Mouse (Mus musculus): ENCODE measurements at regions not wholly inside any gene's neighbourhood (a gene's known extent, or its start where the extent isn't known, plus 50 kb on each side); places are given as distances from the start of the nearest gene placed in this dataset.
"Not testable (repeated sequence)": the region's sequence is repeated elsewhere in the genome, so short reads cannot be mapped to it uniquely, and the experiment has no call there.

DNA sequence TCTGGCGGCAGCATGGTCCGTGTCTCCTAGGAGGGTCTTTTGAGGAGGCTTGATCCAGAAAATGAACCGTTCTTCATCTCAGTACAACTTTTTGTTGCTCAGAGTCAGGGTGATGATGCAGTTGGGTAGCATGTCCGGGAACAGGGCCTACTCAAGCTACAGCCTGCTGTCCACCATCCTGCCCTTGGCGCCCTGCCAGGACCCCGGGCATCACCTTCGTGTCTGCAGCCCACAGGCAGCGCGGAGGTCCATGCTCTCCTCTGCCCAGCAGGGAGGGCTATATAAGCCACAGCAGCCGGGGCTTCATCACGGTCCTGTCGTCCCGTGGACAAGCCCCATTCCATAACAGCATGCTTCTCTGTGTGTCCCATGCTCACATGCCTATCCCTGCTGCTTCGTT is 107.1 kb upstream of the Klf3 start:
- DNase-seq (ENCODE audit: low spot score): no peak

DNA sequence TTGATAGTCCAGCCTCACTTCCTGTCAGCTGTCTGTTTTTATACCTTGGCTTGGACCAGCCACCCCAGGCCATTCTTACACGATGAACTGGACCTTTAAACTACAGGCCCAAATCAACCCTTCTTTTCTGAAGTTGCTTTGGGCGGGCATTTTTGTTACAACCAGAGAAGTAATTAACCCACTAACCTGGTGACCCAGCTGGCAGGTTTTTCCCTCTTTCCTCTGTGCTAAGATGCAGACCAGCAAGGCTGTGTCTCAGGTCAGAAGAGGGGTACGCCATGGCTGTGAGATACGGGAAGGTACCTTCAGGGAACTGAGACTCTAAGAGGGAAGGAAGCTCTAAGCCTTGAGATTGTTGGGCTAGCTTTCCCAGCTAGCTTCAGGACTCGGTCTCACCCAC is 105.7 kb upstream of the Klf3 start:
- no peak for DNase-seq (ENCODE audit: low spot score)

DNA sequence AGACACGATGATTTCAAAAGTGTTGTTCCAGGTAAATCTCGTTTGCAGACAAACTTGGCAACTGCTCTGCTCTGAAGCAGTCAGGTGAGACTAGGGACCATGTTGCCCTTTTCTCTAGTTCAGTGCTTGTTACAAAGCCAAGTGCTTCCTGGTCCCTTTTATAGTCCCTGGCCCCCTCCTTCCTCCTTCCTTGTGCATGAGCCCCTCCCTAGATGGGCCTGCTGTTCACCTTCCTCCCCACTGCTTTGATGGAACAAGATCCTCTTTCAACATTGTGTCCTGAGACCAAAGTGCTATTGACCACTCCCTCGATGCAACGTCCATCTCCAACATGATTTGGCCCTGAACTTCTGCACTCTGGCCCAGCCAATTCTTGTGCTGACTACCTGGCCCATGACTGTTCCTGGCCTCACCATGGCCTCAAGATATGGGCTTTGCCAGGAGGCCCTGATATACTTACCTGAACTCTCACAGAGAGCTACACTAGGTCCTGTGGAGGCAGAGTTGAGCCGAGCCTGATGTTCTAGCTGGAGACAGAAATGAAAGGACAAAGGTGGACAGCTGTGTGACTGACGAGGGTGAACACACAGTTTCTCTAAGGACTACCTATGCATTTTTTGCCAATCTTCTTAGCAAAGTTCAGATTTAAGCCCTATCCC is 104.6 kb upstream of the Klf3 start:
- DNase-seq (ENCODE audit: low spot score): no peak

DNA sequence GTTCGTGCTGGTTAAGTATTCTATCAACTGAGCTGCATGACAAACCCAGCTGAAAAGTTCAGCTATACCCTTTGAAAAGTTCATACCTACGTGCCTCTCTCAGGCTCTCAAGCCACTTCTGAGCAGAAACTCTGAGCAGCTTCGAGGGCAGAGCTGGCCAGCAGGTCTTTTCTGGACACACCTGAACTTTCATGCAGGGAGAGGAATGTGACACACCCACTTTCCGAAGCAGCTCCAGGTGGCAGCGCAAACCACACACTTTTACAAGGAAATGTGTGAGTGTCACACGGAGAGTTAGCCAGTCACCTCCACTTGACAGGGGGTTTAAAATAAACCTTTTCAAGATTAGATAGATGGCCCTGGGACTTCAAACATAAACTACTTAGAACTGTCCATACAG is 103.2 kb upstream of the Klf3 start:
- no peak for DNase-seq (ENCODE audit: low spot score)

DNA sequence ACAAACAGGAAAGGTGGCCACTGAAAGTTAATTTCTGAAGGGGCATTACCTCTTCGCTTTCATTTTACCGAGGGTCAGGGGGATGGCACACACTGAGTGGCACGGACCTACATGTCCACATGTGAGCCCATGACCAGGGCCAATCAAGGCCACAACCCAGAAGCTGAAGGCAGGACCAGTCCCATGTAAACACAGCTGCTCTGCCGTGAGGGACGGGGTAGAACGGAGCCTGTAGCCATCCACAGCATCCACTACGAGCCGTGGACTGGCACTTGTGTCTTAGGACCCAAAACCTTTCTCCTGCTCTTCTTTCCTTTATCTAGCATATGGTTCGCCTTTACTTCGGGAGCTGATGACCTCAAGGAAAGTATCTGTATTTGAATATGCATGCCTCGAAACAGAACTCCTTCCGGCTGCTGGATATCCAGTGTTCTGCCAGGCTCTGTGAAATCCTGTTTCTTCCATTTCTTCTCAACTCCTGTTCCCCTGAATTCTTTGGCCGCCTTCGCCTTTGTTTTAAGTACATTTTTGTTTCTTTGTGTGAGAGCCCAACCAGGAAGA is 101.9 kb upstream of the Klf3 start:
- peak; percentile 20 for DNase-seq (ENCODE audit: low spot score)

DNA sequence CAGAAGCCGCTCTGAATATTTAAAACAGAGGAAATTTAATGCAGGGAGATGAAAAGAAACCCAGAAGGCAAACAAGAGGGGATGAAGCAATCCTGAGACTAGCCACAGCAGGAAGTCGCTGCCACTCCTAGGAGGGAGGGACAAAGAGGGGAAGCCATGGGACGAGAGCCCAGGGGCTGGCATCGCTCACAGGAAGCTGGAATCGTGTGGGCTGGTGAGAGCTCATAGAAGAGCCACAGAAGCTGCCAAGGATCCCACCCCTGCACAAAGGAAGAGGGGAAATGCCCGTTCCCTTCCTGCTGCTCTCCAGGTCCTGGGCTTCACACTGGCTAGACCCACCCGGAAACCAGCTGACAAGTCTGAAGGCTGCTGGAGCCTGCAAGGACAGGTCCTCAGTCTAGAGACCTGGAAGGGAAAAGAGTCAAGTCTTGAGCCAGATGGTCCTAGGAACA is 101.4 kb upstream of the Klf3 start:
- peak; percentile 61 for DNase-seq (ENCODE audit: low spot score)

DNA sequence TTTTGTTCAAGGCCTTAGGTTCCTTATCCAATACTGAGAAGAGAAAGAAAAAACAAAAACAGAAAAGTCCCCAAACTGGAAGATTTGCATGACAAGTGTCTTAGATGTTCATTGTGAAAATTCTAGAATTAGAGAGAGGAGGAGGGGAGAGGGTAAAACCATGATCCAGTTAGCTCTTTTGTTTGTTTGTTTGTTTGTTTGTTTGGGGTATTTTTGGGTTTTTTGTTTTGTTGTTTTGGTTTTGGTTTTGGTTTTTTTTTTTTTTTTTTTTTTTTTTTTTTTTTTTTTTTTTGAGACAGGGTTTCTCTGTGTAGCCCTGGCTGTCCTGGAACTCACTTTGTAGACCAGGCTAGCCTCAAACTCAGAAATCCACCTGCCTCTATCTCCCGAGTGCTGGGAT is 100.8 kb upstream of the Klf3 start:
- not testable (repeated sequence) for DNase-seq (ENCODE audit: low spot score)

DNA sequence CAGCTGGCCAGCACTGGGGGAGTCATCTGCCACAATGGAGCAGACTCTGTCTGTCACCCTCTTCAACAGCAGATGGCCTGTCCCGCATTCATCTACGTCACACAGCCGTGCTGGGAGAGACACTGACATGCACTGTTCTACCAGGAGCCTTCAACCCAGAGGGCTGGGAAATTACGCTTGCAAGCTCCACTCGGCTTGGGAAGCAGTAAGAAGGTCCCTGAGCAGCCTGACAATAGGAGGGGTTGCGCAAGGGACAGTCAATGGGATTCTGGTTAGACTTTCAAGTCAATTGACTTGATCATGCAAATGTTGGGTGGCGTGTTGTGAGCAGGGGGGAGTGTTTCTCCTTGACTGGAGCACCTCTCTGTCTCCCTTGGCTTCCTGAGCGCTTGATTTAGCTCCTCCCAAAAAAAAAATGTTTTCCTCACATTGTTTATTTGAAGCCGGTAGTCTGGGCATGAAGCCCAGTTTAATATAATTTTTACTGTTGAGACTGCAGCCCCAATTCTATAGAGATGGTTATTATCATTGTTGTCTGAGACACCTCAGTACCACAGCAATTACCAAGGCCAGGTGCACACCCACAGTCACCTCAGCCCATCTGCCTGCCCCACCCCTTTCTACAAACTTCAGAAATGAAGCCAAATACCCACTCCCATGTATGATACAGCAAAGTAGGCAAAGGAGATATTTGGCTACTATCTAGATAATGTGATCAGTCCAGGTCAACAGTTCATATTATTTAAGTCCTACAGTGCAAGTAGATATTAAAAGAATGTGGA is 99.9 kb upstream of the Klf3 start:
- DNase-seq (ENCODE audit: low spot score): no peak

DNA sequence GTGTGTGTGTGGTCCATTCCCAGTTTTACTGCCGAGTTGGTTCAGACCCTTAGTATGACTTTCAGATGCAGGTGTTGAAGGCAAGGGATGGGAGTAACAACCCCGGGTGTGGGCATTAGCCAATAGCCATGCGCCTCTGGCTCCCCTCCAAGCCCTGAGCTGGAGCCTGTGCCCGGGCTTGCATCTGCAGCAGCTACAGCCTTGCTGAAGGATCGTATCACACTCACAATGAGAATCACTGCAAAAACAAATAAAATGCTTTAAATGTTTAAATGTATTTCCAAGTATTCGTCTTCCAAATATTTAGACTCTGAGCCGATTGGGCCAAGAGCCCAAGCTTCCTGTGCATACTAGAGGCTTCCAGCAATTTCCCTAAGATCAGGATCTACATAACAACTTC is 99.0 kb upstream of the Klf3 start:
- DNase-seq (ENCODE audit: low spot score): no peak

DNA sequence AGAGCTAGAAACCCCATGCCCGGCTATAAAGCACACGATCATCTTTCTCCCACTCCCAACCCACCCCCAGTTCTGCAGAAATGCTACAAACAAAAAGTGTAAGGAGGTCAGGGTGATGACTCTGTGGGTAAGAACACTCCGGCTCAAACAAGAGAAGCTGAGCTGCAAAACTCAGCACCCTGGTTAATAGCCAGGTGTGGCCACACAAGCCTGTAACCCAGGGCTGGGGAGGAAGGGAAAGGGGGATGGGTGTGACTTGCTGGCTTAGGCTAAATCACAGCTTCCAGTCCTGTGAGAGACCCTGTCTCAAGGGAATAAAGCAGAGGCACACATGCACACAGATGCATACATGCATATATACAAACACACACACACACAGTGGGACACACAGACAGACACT is 96.6 kb upstream of the Klf3 start:
- no peak for DNase-seq (ENCODE audit: low spot score)

DNA sequence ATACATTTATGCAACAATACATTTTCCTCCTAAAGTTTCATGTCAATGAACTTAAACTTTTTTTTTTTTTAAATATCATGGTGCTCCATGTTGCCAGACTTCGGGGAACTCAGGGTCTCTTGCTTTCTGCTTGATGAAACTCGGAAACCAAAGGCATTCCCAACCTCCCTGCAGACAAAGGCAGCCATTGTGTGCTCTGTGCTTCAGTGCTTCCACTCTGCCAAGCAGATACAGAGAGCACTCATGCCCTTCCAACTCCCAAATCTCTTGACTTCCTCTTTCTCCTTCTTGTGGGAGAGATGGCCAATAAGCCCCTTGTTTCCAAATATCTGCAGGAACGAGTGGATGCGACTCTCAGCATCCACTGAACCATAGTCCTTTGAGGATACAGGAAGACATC is 94.0 kb upstream of the Klf3 start:
- no peak for DNase-seq (ENCODE audit: low spot score)

DNA sequence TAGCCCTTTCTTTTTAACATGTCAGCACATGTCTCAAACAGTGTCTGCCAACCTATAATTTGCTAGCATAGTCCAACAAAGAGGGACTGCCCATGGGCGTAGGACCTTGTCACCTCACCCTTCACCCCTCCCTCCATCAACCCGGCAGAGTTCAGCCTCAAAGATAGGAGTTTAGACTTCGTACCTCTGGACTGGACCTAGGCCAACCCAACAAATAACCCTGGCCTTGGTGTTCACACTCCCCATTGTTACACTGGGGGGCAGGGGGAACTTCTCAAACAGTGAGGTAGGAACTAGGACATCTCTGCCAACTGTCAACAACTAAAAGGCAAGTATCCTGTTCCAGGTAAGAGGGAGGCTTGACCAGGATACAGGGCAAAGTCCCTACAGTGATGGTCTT is 93.0 kb upstream of the Klf3 start:
- DNase-seq (ENCODE audit: low spot score): no peak

DNA sequence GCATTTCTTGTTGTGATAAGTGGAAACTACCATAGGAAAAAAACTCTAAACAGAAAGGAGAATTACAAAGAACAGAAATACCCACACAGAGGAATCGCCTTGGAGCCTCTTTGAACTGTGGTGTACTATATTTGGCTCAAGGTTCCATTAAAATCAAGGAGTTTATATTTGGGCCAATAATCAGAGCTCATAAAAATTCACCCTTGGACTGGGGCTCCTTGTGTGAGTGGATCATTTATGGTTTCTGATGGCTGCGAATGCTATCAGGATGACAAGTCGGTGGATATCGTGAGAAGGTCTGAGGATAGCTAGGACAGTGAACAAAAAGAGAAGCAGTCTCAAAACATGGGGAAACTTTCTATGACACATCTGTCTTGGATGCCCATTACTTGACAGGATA is 92.2 kb upstream of the Klf3 start:
- no peak for DNase-seq (ENCODE audit: low spot score)

DNA sequence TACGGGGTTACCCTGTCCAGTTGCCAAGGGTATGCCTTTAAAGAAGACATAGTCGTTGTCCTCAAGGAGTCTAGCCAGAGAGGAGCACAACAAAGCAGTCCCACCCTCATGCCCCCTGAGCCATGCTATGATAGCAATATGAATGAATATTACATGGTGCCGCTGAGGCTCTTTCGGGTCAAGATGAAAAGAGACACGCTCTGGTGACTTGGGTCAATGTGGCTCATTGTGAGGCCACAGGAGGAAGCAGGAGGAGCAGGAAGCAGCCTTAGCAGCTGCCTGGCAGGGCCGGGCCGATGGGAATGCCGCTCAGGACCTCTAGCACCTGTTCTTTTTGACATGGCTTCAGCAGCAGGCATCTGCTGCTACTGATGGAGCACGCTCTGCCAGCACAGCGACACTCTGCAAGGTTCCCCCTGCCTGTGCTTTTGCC is 89.0 kb upstream of the Klf3 start:
- DNase-seq (ENCODE audit: low spot score): no peak

DNA sequence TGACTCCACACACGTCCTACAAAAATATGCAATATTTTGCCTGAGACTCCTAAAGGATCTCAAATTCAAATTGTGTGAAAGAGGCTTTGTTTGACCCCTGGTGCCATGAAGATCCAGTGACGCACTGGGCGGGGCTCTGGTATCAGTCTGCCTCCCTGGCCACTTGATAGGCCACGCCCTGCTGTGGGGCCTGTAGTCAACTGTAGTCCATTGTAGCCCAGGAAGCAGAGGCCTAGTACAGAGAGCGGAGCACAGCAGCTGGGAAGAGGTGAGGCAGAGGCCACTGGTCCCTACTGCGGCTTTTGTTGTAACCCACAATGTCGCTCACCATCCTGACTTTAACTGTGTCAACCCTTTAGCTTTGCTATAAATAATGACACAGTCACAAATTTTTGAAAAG is 88.5 kb upstream of the Klf3 start:
- DNase-seq (ENCODE audit: low spot score): no peak

DNA sequence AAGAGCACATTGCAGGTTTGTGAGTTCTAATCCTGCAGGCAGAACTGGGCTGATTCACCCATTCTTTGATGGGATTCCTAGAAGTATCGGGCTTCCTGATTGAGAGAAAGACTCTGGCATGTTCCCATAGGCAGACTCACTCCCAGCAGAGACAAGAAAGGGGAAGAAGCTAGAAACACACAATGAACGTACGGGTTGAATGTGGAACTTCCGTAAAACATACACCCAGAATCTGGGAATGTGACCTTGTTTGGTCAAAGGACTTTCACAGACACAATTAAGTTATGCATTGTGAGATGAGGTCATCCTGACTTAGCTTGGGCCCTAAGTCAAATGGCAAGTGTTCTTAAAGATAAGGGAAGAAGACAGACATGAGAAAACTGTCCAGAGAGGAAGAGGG is 86.6 kb upstream of the Klf3 start:
- DNase-seq (ENCODE audit: low spot score): no peak

DNA sequence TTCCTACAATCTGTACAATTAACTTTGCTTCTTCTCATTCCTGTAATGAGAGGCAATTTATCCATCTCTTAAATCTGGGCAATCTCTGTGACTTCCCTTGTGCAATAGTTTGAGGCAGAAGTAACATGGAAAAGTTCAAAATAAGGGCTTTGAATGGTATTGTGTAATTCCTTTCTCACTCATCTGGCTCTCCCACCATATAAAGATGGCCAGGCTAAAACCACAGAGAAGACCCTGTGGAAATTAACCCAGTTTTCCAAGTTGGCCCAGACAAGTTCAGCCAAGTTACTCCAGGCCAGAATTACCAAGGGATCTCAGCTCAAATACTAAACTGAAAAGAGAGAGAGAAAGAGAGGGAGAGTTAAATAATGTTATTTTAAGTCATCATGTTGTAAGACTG is 81.0 kb upstream of the Klf3 start:
- no peak for DNase-seq (ENCODE audit: low spot score)

DNA sequence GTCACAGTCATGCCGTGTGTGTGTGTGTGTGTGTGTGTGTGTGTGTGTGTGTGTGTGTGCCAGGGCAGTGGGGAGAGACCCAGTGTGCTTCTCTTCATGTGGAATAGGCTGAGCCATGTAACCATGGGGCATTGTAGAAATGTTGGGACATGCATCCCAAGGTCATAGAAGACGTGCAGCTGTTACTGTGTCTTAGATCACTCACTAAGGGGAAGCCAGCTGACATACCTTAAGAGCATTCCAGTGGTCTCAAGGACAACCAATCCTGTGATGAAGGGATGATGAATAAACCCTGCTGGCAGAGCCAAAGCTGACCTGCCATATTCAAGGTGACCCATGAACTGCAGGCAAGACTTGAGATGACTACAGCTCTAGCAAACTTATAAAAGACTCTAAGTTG is 75.3 kb upstream of the Klf3 start:
- DNase-seq (ENCODE audit: low spot score): no peak

DNA sequence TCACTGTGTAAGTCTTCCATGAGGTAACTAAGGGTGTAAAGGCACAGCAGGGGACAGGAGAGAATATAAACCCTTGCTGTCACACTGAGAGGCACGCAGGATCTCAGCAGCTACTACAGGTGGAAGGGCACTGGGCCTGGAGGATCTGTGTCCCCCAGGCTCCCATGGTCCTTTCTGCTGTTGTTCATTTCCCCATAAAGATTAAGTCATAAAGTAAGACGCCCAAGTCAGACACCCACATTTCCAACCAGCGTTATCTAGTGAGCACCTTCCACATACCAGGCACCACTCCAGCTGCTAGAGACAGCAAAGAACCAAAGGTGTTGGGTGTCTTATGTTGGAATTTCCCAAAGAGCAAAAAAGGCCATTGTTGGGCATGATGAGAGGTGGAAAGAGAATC is 70.8 kb upstream of the Klf3 start:
- DNase-seq (ENCODE audit: low spot score): no peak

DNA sequence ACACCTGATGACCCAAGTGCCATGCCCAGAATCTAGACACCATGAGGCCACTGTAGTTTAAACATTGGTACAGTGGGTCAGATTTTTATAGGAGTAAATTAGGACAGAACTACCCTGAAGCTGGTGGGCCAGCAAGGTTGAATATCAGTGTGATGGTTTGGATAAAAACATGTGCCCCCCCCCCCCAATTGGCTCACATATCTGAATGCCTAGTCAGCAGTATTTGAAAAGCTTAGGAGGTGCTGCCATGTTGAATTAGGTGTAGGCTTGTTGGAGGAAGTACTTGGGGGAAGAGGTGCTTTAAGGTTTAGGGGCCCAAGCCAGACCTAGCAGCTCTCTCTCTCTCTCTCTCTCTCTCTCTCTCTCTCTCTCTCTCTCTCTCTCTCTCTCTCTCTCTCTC is 66.2 kb upstream of the Klf3 start:
- DNase-seq (ENCODE audit: low spot score): no peak

DNA sequence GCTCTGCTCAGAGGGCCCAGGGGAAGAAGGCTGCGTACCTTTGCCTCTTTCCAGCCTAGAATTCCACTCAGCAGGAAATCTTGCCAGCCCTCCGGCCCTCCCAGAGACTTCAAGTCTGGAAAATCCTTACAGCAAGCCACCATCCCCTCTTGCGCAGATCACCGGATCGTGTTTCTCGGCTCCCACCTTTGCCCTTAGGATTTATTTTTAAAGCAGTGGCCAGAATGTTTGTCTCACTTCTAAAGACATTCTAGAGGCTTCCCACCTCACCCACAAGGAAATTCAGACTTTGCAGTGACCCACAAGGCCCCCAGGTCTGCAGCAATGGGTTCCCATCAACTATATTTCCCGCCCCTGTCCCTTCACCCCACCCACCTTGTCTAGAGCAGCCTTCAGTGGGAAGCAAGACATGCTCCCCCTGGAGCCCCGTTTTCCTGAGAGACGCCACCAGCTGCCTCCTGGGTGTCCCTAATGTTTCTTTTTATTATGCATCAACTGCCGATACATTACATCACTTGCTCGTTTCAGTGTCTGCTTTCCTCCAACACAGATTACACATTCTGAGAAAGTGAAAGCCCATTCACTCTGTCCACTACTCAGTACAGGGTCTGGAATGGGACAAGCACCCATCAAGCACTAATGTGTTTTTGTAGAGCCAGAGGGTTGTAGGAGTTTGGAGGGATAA is 65.0 kb upstream of the Klf3 start:
- DNase-seq (ENCODE audit: low spot score): no peak

DNA sequence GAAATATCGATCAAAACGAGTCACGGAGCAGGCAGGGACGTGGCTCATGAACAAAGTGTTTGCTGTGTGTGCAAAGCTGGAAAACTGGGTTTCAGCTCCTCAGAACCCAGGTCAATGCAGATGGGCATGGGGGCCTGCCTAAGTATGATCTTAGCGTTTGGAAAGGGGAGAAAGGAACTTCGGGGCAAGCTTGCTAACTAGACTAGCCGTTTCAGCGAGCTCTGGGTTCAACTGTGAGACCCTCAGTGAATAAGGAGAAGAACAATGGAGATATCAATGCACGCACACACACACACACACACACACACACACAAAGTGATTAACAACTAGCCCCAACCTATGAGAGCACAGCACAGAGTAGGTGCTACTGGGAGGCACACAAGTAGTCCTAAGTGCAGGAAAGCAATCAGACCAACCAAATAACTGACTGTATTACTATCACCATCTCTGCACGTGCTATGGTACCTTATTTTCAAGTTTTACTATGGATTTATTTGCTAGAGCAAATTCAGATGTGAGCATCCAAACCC is 64.3 kb upstream of the Klf3 start:
- DNase-seq (ENCODE audit: low spot score): no peak

Data from layer of hippocampus, adult 9-10 months (tissue).